Mouse (Mus musculus) MEL (cell line): Measurements from ENCODE around the gene Mdp1. TPM values are rescaled to one million over a fixed set of nuclear protein-coding genes. Genes with fewer than 3 reads are reported as not detected.

ENCODE experiments used
- BHLHE40 ChIP-seq: IDR thresholded peaks from 2 replicates; pipeline ENCODE4 v1.6.1; 2012; ENCODE audit warnings: low read depth, mild to moderate bottlenecking, inconsistent platforms, low read length, improper control_type of control experiment, borderline replicate concordance
- CHD1 ChIP-seq: IDR thresholded peaks from 2 replicates; pipeline ENCODE4 v1.6.1; 2012; ENCODE audit warnings: low read depth, mild to moderate bottlenecking, inconsistent platforms, low read length, improper control_type of control experiment
- CTCF ChIP-seq, 3 experiments: IDR thresholded peaks in 2 of 3; conservative IDR thresholded peaks in 1 of 3; 2 replicates each; pipeline ENCODE4 v1.5.1; 2011 to 2012; ENCODE audit warnings: low read length in 3 of 3, low read depth in 2 of 3, mild to moderate bottlenecking in 2 of 3, improper control_type of control experiment in 1 of 3, inconsistent platforms in 1 of 3, mixed read lengths in 1 of 3, moderate library complexity in 1 of 3; ENCODE audit not compliant: control insufficient read depth in 1 of 3, insufficient read depth in 1 of 3, poor library complexity in 1 of 3, severe bottlenecking in 1 of 3
- E2F4 ChIP-seq: IDR thresholded peaks from 2 replicates; pipeline ENCODE4 v1.6.1; 2011; ENCODE audit warnings: low read depth, low read length, improper control_type of control experiment, borderline replicate concordance
- ELF1 ChIP-seq: IDR thresholded peaks from 2 replicates; pipeline ENCODE4 v1.6.1; 2014; ENCODE audit warnings: low read depth, mild to moderate bottlenecking, inconsistent platforms, low read length, improper control_type of control experiment, moderate library complexity
- EP300 ChIP-seq, 2 experiments: IDR thresholded peaks; 2 replicates each; pipeline ENCODE4 v1.6.1; 2011; ENCODE audit warnings: improper control_type of control experiment in 2 of 2, low read length in 2 of 2, low read depth in 1 of 2, mild to moderate bottlenecking in 1 of 2
- ETS1 ChIP-seq: IDR thresholded peaks from 2 replicates; pipeline ENCODE4 v1.6.1; 2012; ENCODE audit warnings: low read depth, mild to moderate bottlenecking, inconsistent platforms, low read length, improper control_type of control experiment, moderate library complexity
- GABPA ChIP-seq: IDR thresholded peaks from 2 replicates; pipeline ENCODE4 v1.6.1; 2012; ENCODE audit warnings: low read depth, mild to moderate bottlenecking, inconsistent platforms, low read length, improper control_type of control experiment, moderate library complexity
- GATA1 ChIP-seq: IDR thresholded peaks from 2 replicates; pipeline ENCODE4 v1.6.1; 2011; ENCODE audit warnings: low read depth, low read length, improper control_type of control experiment
- HCFC1 ChIP-seq: IDR thresholded peaks from 2 replicates; pipeline ENCODE4 v1.6.1; 2012; ENCODE audit warnings: low read depth, mild to moderate bottlenecking, inconsistent platforms, low read length, improper control_type of control experiment, moderate library complexity
- KAT2A ChIP-seq: conservative IDR thresholded peaks from 2 replicates; pipeline ENCODE4 v1.6.1; 2012; ENCODE audit warnings: low read depth, low read length, improper control_type of control experiment, inconsistent platforms
- MAX ChIP-seq: IDR thresholded peaks from 2 replicates; pipeline ENCODE4 v1.6.1; 2011; ENCODE audit warnings: low read length, improper control_type of control experiment
- MEF2A ChIP-seq: IDR thresholded peaks from 2 replicates; pipeline ENCODE4 v1.6.1; 2014; ENCODE audit warnings: low read depth, mild to moderate bottlenecking, inconsistent platforms, low read length, improper control_type of control experiment; ENCODE audit not compliant: poor library complexity, insufficient replicate concordance, severe bottlenecking; ENCODE audit errors: extremely low read depth
- MXI1 ChIP-seq: IDR thresholded peaks from 2 replicates; pipeline ENCODE4 v1.6.1; 2011; ENCODE audit warnings: mild to moderate bottlenecking, low read depth, low read length, improper control_type of control experiment
- POLR2A ChIP-seq, 2 experiments: IDR thresholded peaks; 2 replicates each; pipeline ENCODE4 v1.6.1; 2011 to 2012; ENCODE audit warnings: low read length in 2 of 2, mild to moderate bottlenecking in 2 of 2, control low read depth in 1 of 2, improper control_type of control experiment in 1 of 2, low read depth in 1 of 2, moderate library complexity in 1 of 2; ENCODE audit not compliant: control insufficient read depth in 1 of 2, insufficient read depth in 1 of 2, poor library complexity in 1 of 2
- POLR2AphosphoS5 ChIP-seq: IDR thresholded peaks from 2 replicates; pipeline ENCODE4 v1.6.1; 2012; ENCODE audit warnings: low read depth, borderline replicate concordance, mild to moderate bottlenecking, inconsistent platforms, low read length, moderate library complexity, mixed read lengths
- RCOR1 ChIP-seq: IDR thresholded peaks from 2 replicates; pipeline ENCODE4 v1.6.1; 2012; ENCODE audit warnings: low read depth, mild to moderate bottlenecking, inconsistent platforms, low read length, improper control_type of control experiment
- SIN3A ChIP-seq: IDR thresholded peaks from 2 replicates; pipeline ENCODE4 v1.6.1; 2012; ENCODE audit warnings: low read length, improper control_type of control experiment, inconsistent platforms
- SMC3 ChIP-seq: IDR thresholded peaks from 2 replicates; pipeline ENCODE4 v1.6.1; 2011; ENCODE audit warnings: low read depth, low read length, improper control_type of control experiment
- TAL1 ChIP-seq: IDR thresholded peaks from 2 replicates; pipeline ENCODE4 v1.6.1; 2012; ENCODE audit warnings: mild to moderate bottlenecking, inconsistent platforms, low read length, moderate library complexity, mixed read lengths
- UBTF ChIP-seq: IDR thresholded peaks from 2 replicates; pipeline ENCODE4 v1.6.1; 2012; ENCODE audit warnings: low read depth, mild to moderate bottlenecking, inconsistent platforms, low read length, improper control_type of control experiment, moderate library complexity, borderline replicate concordance; ENCODE audit not compliant: insufficient read depth
- USF2 ChIP-seq, 2 experiments: IDR thresholded peaks; 2 replicates each; pipeline ENCODE4 v1.6.1; 2011 to 2012; ENCODE audit warnings: improper control_type of control experiment in 2 of 2, low read length in 2 of 2, borderline replicate concordance in 1 of 2, inconsistent platforms in 1 of 2, low read depth in 1 of 2, mild to moderate bottlenecking in 1 of 2; ENCODE audit not compliant: insufficient read depth in 1 of 2
- ZC3H11A ChIP-seq: IDR thresholded peaks from 2 replicates; pipeline ENCODE4 v1.6.1; 2012; ENCODE audit warnings: low read depth, mild to moderate bottlenecking, inconsistent platforms, low read length, improper control_type of control experiment
- ZMIZ1 ChIP-seq: IDR thresholded peaks from 2 replicates; pipeline ENCODE4 v1.6.1; 2012; ENCODE audit warnings: low read depth, mild to moderate bottlenecking, inconsistent platforms, low read length, improper control_type of control experiment, moderate library complexity
- ZNF384 ChIP-seq: IDR thresholded peaks from 2 replicates; pipeline ENCODE4 v1.6.1; 2012; ENCODE audit warnings: low read depth, mild to moderate bottlenecking, inconsistent platforms, low read length, improper control_type of control experiment
- polyA plus RNA-seq, 2 experiments: library from polyadenylated mRNA; stranded (reverse) in 1 of 2; unstranded in 1 of 2; fragments of >175 nt in 1 of 2; fragments of >200 nt in 1 of 2; gene quantifications; 2 replicates each; pipeline versions ENCODE4 v1.2.1 to v1.2.4; 2012; ENCODE audit warnings: low replicate concordance in 2 of 2, low read depth in 1 of 2; ENCODE audit not compliant: insufficient read length in 2 of 2, insufficient read depth in 1 of 2, missing spikeins in 1 of 2
- total RNA-seq: library from RNA; depleted of rRNA; stranded (reverse); fragments of 300-350 nt; gene quantifications from 2 replicates; pipeline ENCODE4 v1.2.3, GENCODE M21; 2012

Mdp1 gene
- total and polyA plus RNA-seq, 3 experiments: 25.6 to 30.6 TPM; not detected in 1

GRCm38 (mm10) chr14:55671833-55672740 is 11.8 kb upstream of the Mdp1 start, which contains the start of the genes Gmpr2 and Nedd8 (continued):
- no peak for TF ChIP-seq TAL1
- TF ChIP-seq UBTF: no peak
- 0 out of 2 replicates have a peak, but pooled peaks have one; percentile 50 for TF ChIP-seq E2F4
- peak; percentile 97 for TF ChIP-seq HCFC1
- peak; percentile 96 for TF ChIP-seq MAX
- TF ChIP-seq POLR2A (IDR thresholded peaks at IDR 0.05; ENCODE audit: control insufficient read depth in 1 of 2, insufficient read depth in 1 of 2, low read depth in 1 of 2, low read length in 2 of 2, poor library complexity in 1 of 2): peak; percentile 40 to 74; a peak in 1 of 4 replicates
- TF ChIP-seq CHD1: no peak
- no peak for TF ChIP-seq USF2 (IDR thresholded peaks at IDR 0.05; ENCODE audit: borderline replicate concordance in 1 of 2, insufficient read depth in 1 of 2, low read depth in 1 of 2, low read length in 2 of 2)
- peak; percentile 15; the same call in 1 of the 2 replicates for TF ChIP-seq RCOR1
- 0 out of 2 replicates have a peak, but pooled peaks have one; percentile 50 for TF ChIP-seq ZMIZ1
- no peak for TF ChIP-seq SMC3
- peak; percentile 98 for TF ChIP-seq SIN3A
- TF ChIP-seq ETS1: peak; percentile 69
- no peak for TF ChIP-seq POLR2AphosphoS5
- TF ChIP-seq KAT2A: peak; percentile 100
- TF ChIP-seq EP300 (IDR thresholded peaks at IDR 0.05; ENCODE audit: low read depth in 1 of 2, low read length in 2 of 2): peak; percentile 44 to 54
- TF ChIP-seq MEF2A: no peak
- TF ChIP-seq GABPA: no peak; the same call in 1 of the 2 replicates
- TF ChIP-seq BHLHE40: no peak
- TF ChIP-seq ELF1: peak; percentile 83
- peak; percentile 53 for TF ChIP-seq ZNF384
- no peak for TF ChIP-seq GATA1
- TF ChIP-seq CTCF (IDR thresholded peaks at IDR 0.05 in 2 of 3, conservative IDR thresholded peaks at IDR 0.05 in 1 of 3; ENCODE audit: control insufficient read depth in 1 of 3, insufficient read depth in 1 of 3, low read depth in 2 of 3, low read length in 3 of 3, poor library complexity in 1 of 3, severe bottlenecking in 1 of 3): no peak
- peak; percentile 97 for TF ChIP-seq MXI1
- no peak for TF ChIP-seq ZC3H11A
- TF ChIP-seq, all 39 proteins: peak for 20
